Mouse (Mus musculus) stomach, postnatal 0 days (tissue): ENCODE measurements around the gene Smad6.

ENCODE experiments used
- CTCF ChIP-seq: IDR thresholded peaks from 2 replicates; pipeline ENCODE4 v1.5.1; 2016; ENCODE audit warnings: antibody characterized with exemption, low read depth, mild to moderate bottlenecking, moderate library complexity
- EP300 ChIP-seq: optimal IDR thresholded peaks from 2 replicates; pipeline ENCODE3; 2016; ENCODE audit warnings: antibody characterized with exemption

GRCm38 (mm10) chr9:64011356-64011755, 10.5 kb downstream of the Smad6 start:
- TF ChIP-seq EP300: no peak
- TF ChIP-seq CTCF: peak; percentile 47; the same call in 1 of the 2 replicates
